Mouse (Mus musculus): Measurements from ENCODE around the gene Rsbn1.
A peak's percentile ranks its signal among the peaks of the same experiment; 100 is the strongest.

Gene Rsbn1

DNA sequence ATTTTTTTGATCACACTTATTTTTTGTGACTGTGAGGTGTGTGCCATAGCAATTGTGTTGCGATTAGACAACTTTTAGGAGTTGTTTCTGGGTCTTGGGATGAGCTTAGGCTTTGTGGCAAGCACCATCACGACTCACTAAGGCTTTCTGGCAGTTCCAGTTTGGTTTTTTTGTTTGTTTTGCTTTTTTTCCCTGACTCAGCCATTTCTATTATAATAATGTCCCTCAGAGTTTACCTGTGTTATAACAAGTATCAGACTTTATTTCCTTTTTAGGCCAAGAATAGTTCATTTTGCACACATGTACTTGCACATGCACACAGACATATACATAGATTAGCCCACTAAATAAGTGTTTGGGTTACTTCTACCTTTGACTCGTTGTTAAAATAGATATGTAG, 46.7 kb downstream of the Rsbn1 start:
- DNase-seq, result no peak

DNA sequence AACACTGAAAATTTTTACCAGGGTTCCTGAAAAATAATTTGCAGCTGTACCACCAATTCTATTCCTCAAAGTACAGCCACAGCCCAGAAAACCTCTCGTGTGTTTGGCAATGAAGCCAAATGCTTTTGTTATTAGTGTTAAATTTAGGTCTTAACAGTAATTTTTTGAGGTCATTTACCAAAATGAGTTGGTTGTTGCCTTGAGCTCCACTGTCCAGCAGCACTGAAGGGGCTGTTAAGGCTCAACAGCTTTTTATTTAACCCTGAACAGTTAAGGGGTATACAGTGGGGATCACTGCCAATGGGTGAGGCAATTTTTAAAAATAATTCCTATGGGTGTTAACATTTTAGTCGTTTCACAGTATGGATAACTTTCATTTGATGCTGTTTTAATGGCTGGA, 53.3 kb downstream of the Rsbn1 start:
- no peak for DNase-seq

- DNase-seq, result peak; percentile 84
Measured at GRCm38 (mm10) chr3:103967861-103968691, 54.2 kb downstream of the Rsbn1 start, which contains the start of gene Phtf1. TSS of gene Phtf1 (plus strand) at chr3:103968110.

DNA sequence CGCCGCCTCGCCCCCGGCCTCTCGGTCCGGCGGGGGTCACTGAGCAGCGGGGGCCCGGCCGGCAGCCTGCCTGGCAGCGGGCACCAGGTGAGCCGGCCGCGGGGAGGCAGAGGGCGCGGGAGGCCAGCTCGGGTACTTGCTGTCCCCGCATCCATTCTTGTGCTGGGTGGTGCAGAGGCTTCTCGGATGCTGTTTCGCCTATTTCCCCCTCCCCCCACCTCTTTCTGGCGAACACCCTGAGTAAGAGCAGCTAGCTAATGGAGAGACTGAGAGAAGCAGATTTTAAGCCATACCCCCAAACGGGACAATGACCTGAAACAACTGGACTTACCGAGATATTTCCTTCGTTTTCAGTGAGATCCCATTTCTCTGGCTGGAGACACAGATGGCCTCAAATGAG, 54.8 kb downstream of the Rsbn1 start:
- DNase-seq, result no peak

- no peak for DNase-seq
Measured at GRCm38 (mm10) chr3:103971157-103971556, 57.2 kb downstream of the Rsbn1 start.

GRCm38 (mm10) chr3:103984556-103984955, 70.6 kb downstream of the Rsbn1 start:
- peak; percentile 4 for DNase-seq

GRCm38 (mm10) chr3:103985194-103985593, 71.3 kb downstream of the Rsbn1 start:
- no peak for DNase-seq

DNA sequence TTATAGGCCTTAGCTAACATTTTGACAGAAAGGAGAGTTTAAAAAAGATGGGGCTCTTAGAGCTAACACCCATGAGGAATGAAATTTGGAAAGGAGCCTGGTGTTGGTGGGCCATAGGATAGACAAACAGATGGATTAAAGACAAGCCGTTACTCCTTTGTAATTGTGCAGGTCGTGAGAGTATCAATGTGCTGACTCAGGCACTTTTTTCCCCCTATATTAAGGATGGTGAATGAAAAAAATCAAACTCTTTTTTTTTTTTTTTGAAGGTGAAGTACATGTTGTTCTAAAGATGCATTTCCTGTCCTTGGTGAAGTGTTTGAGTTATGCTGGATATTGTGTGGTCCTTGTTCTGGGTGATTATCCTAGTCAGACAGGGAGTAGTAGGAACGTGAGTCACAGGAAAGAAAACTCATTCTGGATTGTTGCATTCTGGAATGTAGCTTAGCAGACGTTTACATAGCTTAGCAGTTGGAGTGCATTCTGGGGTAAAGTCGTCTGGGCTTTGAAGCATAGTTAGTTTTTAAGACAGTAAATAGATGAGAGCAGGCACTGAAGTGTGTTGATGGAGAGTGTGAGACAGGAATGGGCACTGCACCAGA, 74.0 kb downstream of the Rsbn1 start:
- DNase-seq, result no peak

DNA sequence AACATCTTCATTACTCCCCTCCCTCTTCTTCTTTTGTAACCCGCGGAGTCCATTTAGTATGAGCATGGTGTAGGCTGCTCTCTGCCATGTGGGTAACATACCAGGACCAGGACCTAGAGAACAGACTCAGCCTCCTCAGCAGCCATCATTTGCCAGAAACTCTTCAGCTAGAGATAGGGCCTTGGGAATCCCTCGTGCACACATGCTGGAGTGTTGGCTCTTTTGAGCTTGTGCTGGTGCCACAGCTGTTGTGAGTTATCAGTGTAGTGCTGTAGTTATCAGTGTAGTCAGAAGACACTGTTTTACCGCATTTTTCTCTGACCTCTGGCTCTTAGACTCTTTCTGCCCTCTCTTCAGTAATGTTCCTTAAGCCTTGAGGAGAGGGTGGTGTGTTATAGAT, 75.4 kb downstream of the Rsbn1 start:
- DNase-seq, result no peak

DNA sequence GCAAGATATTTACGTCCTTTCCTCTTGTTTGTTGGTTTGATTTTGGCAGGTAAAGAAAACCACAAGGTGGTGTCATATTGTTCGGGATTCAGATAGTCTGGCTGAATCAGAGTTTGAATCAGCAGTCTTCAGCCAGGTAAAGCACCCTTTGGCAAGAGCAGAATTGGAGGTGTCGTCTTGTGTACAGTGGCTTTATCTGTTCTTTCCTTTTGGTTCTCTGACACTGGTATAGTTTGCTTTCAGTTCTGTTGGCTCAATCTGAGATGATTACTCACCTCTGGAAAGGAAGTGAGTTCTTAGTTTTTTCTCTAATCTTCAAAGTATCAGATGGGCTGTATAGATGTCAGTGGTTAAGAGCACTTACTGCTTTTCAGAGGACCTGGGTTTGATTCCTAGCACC, 77.4 kb downstream of the Rsbn1 start:
- DNase-seq, result no peak

DNA sequence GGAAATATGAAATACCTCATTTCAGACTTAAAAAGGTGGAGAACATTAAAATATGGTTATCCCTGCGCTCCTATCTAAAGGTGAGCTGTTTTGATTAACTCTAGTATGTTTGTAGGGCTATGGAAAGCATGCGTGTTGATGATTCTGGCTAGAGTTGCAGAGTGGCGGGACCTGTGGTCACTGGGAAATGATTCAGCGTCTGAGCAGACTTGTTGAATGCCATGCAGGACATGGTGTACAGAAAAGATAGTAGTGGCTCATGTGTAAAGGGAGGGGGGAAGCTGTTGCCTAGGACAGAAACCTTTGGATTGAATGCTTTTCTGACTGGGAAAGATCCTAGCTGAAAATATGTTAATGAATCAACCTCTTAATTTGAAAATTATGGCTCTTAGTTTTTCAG, 84.8 kb downstream of the Rsbn1 start:
- DNase-seq, result no peak

DNA sequence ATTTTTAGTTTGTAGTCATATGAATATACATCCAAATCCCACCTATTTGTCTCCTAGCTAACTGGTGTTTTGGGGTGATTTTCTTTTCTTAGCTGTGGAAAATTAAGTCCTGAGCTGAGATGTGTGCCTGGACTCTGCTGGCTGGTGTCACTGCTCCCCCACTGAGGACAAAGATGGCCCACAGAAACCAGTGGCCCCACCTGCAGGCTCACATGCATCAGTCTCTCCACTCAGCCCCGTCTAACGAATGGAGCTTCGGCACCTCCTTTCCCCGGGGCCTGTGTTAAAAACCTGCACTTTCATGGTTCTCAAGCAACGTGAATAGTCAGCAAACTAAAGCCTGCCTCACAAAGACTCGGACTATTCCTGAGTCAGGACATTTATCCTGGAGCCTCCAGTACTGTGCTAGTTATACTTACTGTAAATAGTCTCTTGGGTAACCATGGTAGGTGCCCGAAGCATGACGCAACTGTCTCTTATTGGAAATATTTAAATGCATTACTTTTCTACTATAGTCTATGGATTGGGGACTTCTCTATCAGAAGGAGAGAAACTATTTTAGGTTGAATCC, 93.1 kb downstream of the Rsbn1 start:
- no peak for DNase-seq

DNA sequence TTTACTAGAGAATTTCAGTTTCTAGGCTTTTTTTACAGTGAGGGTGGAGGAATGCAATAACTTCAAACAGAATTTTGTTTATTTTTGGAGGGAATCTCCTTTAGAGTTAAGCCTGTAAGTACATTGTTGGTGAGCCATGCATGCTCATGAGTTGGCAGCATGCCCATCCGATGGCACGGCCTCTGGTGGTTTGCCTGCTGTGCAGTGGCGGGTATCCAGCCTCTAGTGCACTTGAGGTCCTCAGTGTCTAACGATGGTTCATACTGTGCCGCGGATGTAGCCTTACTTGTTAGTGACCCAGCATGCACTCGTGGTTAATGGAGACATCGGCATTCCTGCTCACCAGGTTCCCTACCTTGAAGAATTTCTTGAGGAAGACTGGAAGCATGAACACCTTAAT, 93.6 kb downstream of the Rsbn1 start:
- peak; percentile 36 for DNase-seq

GRCm38 (mm10) chr3:104009924-104010662, 96.2 kb downstream of the Rsbn1 start:
- DNase-seq, result no peak

GRCm38 (mm10) chr3:104011972-104012371, 98.1 kb downstream of the Rsbn1 start:
- DNase-seq, result no peak
